Mouse (Mus musculus): ENCODE data around the gene Gtdc1.
"Not testable (repeated sequence)": the region's sequence is repeated elsewhere in the genome, so short reads cannot be mapped to it uniquely, and the experiment has no call there.

Gtdc1 gene

GRCm38 (mm10) chr2:44780961-44781360 is 146.5 kb downstream of the Gtdc1 start:
- no peak for DNase-seq (ENCODE audit: low read depth, low spot score)

DNA sequence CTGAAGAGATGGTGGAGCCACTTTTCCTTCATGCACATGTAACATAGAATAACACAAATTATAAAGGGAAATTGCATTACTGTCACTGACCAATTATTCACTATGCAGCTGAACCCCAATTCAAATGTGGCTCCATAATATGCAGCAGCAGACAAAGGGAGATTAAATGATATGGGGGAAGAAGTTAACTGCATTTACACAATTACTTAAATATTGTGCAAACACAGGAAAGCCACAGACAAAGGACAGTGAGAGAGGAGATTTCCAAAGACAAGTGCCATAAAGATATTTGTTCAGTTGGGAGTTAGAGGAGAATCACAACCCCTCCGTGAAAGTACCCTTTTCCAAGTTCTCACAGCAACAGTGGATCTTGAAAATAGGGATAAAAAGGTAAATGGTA is 163.6 kb downstream of the Gtdc1 start:
- DNase-seq (ENCODE audit: low read depth, low spot score), result no peak

DNA sequence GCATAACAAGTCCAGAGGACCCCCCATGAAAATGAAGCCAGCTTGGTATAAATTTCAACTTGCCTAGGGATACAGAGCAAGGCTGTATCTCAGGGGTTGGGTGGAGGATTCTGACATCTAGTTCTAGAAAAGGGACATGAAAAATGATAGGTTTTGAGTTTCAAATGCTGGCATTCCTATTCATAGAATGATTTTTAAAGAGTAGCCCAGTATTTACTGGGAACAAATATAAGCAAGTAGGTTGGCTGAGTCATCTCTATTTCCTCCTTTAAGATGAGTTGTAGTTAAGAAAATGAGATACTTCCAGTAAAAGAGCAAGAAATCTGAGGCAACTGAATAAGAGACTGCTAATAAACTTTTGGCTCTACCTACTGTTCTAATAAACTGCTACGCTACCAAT is 190.8 kb downstream of the Gtdc1 start:
- DNase-seq (ENCODE audit: low read depth, low spot score), result no peak

DNA sequence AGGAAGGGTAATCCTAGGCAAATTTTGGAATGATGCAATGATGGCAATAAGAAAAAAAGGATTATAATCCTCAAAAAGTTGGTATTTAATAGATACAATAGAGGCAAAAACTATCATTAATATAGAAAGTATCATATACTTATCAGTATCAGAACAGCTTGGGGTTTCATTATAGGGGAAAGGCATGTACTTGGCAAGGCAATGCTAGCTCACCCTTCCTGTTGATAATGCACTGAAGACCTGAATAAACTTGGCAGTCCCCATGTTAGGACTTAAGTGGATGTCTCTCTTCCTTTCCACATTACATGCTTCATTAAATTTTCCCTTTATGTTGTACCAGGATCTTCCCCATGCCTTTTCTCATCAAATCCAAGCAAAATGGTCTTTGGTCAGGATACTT is 206.0 kb downstream of the Gtdc1 start:
- DNase-seq (ENCODE audit: low read depth, low spot score), result no peak

- DNase-seq (ENCODE audit: low read depth, low spot score), result no peak
Measured at GRCm38 (mm10) chr2:44705883-44706615, 221.4 kb downstream of the Gtdc1 start.

DNA sequence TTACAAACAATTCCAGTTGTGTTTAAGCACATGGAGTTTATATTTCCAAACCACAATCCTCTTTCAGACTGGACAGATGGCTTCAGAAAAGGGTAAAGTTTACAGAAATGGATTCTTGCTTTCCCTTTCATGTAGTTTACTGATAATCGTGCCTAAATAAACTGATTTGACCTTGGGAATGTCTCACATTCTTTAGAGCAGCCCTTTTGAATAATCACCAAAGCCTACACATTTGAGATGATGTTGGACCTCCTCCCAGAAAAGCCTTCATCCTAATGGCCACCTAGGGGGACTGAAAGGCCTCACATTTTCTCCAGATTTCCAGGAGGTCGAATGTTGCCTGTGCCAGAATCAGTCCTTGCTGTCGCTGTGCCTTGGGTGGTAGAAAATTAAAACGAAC is 227.2 kb downstream of the Gtdc1 start:
- DNase-seq (ENCODE audit: low read depth, low spot score), result no peak

DNA sequence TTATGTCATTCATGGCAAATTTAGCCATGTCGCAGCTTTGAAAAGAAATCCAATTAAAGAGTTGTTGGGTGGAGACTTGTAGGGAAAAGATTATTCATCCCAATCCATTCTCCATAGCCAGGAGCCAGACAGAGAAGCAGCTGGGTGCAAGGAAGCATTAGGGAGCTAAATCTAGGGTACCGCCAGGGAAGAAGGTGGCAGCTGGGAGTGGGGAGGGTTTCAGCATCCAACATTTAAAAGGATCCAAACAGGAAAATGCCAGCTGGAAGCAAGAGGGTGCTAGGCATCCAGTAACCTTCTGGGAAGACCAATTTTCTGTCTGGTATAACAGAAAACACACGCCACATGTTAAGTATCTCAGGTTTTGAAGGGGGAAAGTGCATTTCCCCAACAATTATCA is 231.0 kb downstream of the Gtdc1 start:
- DNase-seq (ENCODE audit: low read depth, low spot score), result no peak

- DNase-seq (ENCODE audit: low read depth, low spot score), result no peak
Measured at GRCm38 (mm10) chr2:44693898-44694297, 233.6 kb downstream of the Gtdc1 start.

DNA sequence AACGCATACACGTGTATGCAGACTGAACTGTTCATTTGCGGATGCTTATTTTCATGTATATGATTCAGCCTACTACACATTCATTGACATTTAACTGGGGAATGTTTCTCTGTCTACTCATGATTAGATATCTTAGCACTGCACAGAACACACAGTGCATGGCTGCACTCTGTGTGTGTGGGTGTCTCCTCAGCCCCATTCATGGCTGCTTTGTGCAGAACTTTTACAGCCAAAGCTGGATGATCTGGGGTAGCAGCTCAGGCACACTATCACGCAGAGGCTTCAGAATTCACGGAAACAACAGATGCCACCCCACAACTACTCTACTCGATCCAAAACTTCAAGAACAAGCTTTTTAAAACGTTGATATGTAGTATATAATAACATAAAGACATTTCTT is 263.4 kb downstream of the Gtdc1 start:
- DNase-seq (ENCODE audit: low read depth, low spot score), result no peak

DNA sequence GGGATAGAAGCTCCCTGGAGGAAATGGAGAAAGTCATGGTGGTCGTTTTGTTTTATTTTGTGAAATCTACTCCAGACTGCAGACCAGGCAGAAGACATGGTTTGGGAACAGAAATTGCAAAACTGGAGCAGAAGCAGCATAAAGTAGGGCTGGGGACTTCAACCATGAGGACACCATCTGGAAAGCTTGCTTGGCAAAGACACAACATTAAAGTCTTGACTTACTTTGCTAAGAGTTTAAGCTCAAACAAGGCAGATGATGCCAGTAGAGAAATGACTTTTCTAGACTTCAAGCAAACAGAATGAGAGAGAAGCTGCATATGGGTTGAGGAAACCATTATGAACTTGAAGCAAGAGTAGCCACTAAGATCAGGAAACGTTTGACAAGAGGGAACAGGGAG is 267.6 kb downstream of the Gtdc1 start:
- no peak for DNase-seq (ENCODE audit: low read depth, low spot score)

GRCm38 (mm10) chr2:44659011-44659410 is 268.4 kb downstream of the Gtdc1 start:
- DNase-seq (ENCODE audit: low read depth, low spot score), result no peak

DNA sequence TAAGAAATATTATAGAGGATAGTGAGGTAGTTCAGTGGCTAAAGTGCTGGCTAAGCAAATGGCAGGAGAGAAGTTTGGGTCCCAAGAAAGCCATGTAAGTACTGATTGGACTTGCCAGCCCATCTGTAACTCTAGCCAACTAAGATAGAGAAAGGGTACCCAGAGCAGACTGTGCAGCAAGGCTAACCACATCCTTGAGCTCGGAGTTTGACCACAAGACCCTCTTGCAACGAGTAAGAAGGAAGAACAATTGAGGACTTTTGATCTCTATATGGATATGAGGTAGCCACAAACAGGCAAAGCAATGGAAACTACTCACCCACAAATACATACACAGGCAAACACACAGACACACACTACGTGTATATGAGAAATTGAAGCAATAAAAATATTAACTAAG is 278.9 kb downstream of the Gtdc1 start:
- DNase-seq (ENCODE audit: low read depth, low spot score), result no peak

DNA sequence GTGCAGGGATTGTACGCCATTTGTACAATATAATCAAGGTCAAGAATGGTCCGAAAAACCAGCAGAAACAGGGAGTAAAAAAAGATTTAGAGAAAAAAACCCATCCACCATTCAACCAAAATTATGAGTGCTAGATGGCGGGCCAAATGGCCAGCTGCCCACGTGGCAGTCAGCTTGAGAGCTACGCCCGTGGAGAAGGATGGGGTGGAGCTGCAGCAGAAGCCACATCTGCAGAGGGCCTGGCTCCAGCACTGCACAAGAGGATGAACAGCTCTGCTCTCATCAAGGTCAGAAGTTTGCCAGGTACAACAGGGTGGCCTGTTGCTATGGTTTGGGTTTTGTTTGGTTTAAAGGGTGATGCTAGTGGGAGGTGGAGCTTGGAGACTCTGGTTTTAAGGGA is 281.1 kb downstream of the Gtdc1 start:
- no peak for DNase-seq (ENCODE audit: low read depth, low spot score)

DNA sequence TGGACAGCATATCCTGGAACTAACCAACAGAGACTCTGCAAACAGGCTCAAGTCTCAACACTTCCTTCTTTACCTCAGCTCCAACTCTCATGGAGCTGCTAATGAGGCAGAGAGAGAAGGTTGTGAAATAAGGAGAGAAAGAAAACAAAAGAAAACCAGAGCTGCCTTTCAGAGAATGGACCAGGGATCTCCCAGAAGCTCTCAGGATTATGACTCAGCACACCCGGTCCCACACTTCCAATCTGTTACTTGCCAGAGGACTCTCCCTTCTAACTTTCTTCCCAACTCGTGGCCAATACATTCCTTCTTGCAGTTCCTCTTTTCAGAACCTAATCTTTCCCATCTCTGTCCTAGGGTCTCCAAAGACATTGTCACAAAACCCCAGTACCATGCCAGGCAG is 288.1 kb downstream of the Gtdc1 start:
- no peak for DNase-seq (ENCODE audit: low read depth, low spot score)

DNA sequence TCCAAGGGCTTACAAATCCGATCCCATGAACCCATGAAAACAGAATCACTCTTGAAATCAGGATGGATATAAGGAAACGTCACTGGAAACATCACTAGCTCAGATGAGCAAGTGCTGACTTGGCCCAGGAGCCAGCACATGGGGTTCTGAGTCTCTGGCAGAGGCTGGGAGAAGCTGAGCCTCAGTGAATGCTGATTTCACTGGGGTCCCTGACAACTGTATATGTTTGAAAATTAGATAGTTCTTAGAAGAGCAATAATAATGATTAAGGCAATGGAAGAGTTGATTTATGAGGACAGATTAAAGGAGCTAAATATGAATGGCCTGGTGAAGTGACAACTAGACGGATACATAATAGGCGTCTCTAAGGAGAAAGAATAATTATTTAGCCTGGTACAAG is 289.3 kb downstream of the Gtdc1 start:
- no peak for DNase-seq (ENCODE audit: low read depth, low spot score)

DNA sequence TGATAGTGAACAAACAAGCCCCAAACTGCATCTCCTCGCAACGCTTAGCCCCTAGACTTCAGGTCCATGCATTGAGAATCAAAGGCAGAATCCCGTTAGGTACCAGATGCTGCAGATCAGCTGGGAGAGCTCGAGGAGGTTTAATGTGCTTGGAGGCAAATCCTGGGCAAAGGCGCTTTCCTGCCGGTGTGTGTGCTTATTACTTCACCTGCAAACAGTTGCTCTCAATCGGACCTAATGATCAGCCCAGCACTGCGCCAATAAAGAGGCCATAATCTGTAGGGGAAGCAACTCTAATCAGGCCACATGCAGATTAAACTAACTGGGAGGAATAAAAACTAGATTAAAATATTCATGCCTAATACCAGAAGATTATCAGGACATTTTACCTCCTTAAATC is 293.5 kb downstream of the Gtdc1 start:
- DNase-seq (ENCODE audit: low read depth, low spot score), result no peak

GRCm38 (mm10) chr2:44633064-44633463 is 294.4 kb downstream of the Gtdc1 start:
- DNase-seq (ENCODE audit: low read depth, low spot score), result no peak

DNA sequence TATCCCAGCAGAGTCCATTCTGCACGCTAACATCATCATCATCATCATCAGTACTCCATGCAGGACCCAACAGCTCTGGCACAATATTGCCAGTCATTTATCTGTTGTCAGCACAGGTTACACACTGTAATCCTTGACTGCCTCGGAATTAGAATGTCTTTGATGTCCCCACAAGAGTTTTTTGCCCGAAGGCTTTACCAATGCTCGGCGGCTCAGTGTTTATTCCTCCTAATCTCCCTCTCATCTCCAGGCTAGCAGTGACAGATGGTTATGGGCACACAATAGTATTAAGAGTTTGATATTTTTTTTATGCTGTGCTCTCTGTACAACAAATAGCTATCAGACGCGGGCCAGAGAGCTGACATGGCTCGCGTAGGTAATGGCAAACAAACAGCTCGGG is 294.9 kb downstream of the Gtdc1 start:
- DNase-seq (ENCODE audit: low read depth, low spot score), result no peak

DNA sequence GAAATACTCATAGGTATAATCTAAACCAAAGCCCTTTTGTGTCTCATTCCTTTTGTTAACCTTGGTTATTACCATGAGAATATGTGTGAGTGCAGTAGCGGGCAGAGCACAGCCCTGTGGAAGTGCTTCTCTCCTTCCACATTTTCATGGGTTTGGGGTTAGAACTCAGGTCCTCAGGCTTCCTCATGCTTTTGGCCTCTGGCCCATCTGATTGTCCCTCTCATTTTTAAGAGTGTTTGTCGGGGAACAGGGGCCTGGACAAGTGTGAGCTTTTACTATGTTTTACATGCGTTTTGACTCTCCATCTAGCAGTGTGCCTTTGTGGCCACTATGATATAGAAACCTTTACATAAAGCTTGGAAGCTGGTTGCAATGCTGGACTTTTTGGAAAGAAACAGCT is 296.4 kb downstream of the Gtdc1 start:
- no peak for DNase-seq (ENCODE audit: low read depth, low spot score)

GRCm38 (mm10) chr2:44628778-44629177 is 298.7 kb downstream of the Gtdc1 start:
- DNase-seq (ENCODE audit: low read depth, low spot score), result no peak

DNA sequence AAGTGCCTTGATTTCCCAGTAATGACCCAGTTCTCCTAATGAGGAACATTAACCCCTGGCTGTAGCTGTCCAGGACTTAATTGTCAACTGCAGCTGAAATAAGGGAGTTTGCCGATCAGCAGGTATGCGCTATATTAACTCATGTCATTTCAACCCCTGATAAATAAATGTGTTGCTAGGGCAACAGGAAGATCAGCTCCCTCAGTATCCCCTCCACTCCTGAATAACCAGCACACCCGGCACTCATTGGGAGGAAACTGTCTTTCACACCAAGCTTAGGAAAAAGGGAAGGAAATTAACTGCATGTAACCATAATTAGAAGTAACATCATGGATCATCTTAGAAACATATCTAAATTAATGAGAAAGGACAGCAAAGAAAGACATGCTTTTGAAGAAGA is 302.3 kb downstream of the Gtdc1 start:
- DNase-seq (ENCODE audit: low read depth, low spot score), result no peak

DNA sequence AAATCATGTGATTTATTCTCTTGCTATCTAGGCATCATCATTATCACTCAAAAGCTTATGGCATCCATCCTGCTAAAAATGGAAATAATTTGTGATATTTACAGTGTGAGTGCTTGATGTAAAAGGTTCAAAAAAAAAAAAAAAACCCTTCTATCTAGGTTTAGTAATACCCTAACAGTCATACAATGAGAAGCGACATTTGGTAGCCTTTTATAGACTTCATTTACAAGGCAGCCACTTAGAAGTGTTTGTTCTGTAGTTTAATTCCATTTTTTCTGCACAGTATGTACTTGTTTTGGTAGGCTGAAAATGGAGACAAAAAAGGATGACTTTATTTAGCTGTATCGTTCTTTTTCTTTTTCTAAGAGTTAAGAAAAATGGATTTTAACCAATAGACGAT is 305.0 kb downstream of the Gtdc1 start:
- DNase-seq (ENCODE audit: low read depth, low spot score), result no peak

GRCm38 (mm10) chr2:44599653-44600052 is 327.8 kb downstream of the Gtdc1 start:
- DNase-seq (ENCODE audit: low read depth, low spot score), result not testable (repeated sequence)

DNA sequence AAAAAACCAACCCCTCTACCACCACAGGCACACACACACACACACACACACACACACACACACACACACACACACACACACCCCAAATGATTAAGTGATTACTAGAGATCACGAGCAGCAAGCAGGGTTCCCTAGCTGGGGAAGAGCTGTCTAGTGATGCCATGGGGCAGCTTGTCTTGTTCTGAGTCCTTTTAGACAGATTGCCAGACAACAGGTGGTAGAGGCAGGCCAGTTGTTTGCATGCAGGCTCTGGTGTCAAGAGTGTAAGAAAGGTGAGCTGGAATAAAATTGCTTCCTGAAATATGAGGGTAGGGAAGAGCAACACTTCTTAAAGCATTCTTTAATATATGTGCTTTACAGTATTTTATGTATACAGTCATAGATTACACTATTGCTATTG is 333.2 kb downstream of the Gtdc1 start:
- no peak for DNase-seq (ENCODE audit: low read depth, low spot score)
